Mouse (Mus musculus): ENCODE measurements around the gene Uevld. TPM values are rescaled to one million over a fixed set of nuclear protein-coding genes. Genes with fewer than 3 reads are reported as not detected.

The Uevld gene
- total and polyA plus RNA-seq, 3 experiments: 2.9 to 6.6 (median 4.6) TPM

DNA sequence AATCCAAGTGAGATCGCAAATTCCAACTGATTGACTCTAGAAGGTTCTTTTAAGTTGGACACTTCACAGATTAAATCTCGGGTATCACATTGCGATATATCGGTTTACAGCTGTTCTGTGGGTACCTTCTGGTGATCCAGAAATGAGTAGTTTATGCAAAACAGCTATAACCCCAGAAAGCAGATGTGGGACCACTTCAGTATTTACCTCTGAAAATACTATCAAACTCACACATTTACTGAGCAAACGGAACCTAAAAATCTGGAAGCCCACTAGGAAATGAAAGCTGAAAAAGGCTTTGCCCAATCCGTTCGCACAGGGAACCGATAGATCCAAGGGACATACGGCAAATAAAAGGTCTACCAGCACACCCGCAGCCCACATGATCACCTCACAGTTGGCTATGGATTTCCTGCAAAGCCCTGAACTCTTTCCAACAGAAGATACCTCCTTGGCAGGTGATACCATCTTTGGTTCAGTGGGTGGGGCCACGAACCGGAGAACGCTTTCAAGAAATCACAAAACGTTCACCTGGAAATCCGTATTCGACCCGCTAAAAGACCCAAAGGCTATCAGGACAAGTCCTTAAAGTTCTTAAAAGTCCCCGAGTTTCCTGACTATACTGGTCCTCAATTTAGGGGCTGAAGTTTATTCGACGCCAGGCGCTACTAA lies 48.9 kb upstream of the Uevld start:
- Histone ChIP-seq H3K4me2 (ENCODE audit: insufficient read depth, low read depth, poor library complexity, severe bottlenecking) (peak overlapping the region; percentile 93), H3K4me1 (ENCODE audit: control insufficient read depth in 1 of 2, insufficient read depth in 2 of 2) (peaks cover 2 to 38% of the 10 kb centered on the region in 2 experiments; a peak in 3 of 4 replicates), H3K9ac (ENCODE audit: insufficient read depth, low read depth) (peak overlapping the region; percentile 71), H3K4me3 (replicated peaks in 1 of 3; ENCODE audit: low read depth in 2 of 3, low read length in 2 of 3, poor library complexity in 1 of 3) (peak overlapping the region; percentile 62 to 83 (median 76)), H3K36me3 (replicated peaks in 1 of 2; ENCODE audit: control insufficient read depth in 1 of 2, insufficient read depth in 1 of 2, low read length in 1 of 2) (peaks cover 0 to 16% of the 10 kb centered on the region in 2 experiments), H3K79me2 (replicated peaks; ENCODE audit: control insufficient read depth, extremely low read depth, insufficient read depth, poor library complexity, severe bottlenecking) (peaks cover 45% of the 10 kb centered on the region), H3K27ac (ENCODE audit: insufficient read depth, low read depth) (peak overlapping the region; percentile 52; the same call in 1 of the 2 replicates), H3K27me3 (replicated peaks) (no peaks in the 10 kb centered on the region), H3K9me3 (replicated peaks; ENCODE audit: low read length) (no peaks in the 10 kb centered on the region)
- 0 out of 2 replicates have a peak, but pooled peaks have one; percentile 28 for TF ChIP-seq MAX (IDR thresholded peaks at IDR 0.05; ENCODE audit: low read length)
- TF ChIP-seq MAFK (IDR thresholded peaks at IDR 0.05; ENCODE audit: insufficient replicate concordance, low read length): peak; percentile 80
- TF ChIP-seq NELFE (IDR thresholded peaks at IDR 0.05; ENCODE audit: low read depth, low read length): no peak
- TF ChIP-seq POLR2AphosphoS2 (IDR thresholded peaks at IDR 0.05; ENCODE audit: low read depth, low read length): no peak; the same call in 1 of the 2 replicates
- TF ChIP-seq JUND (conservative IDR thresholded peaks at IDR 0.05; ENCODE audit: low read depth, low read length): peak; percentile 97
- TF ChIP-seq NRF1 (IDR thresholded peaks at IDR 0.05; ENCODE audit: low read depth, low read length): no peak
- TF ChIP-seq JUN (IDR thresholded peaks at IDR 0.05; ENCODE audit: insufficient read depth, low read depth, low read length): peak; percentile 86
- no peak; the same call in 1 of the 2 replicates for TF ChIP-seq RAD21 (IDR thresholded peaks at IDR 0.05; ENCODE audit: low read depth, low read length)
- peak; percentile 83 for TF ChIP-seq TCF12 (IDR thresholded peaks at IDR 0.05; ENCODE audit: low read depth, low read length)
- peak; percentile 71; the same call in 1 of the 2 replicates for TF ChIP-seq BHLHE40 (IDR thresholded peaks at IDR 0.05; ENCODE audit: low read depth, low read length)
- no peak for TF ChIP-seq ZC3H11A (IDR thresholded peaks at IDR 0.05; ENCODE audit: low read depth, low read length)
- peak; percentile 92 for TF ChIP-seq SIN3A (IDR thresholded peaks at IDR 0.05; ENCODE audit: low read length)
- TF ChIP-seq USF1 (IDR thresholded peaks at IDR 0.05; ENCODE audit: low read depth, low read length): no peak
- 0 out of 2 replicates have a peak, but pooled peaks have one; percentile 34 for TF ChIP-seq MYC (IDR thresholded peaks at IDR 0.05; ENCODE audit: low read depth, low read length)
- TF ChIP-seq MEF2A (IDR thresholded peaks at IDR 0.05; ENCODE audit: borderline replicate concordance, low read depth, low read length): peak; percentile 35; the same call in 1 of the 2 replicates
- no peak for TF ChIP-seq ELF1 (IDR thresholded peaks at IDR 0.05; ENCODE audit: low read depth, low read length)
- peak; percentile 81 for TF ChIP-seq ETS1 (conservative IDR thresholded peaks at IDR 0.05; ENCODE audit: low read depth, low read length)
- no peak for TF ChIP-seq MAZ (IDR thresholded peaks at IDR 0.05; ENCODE audit: low read depth, low read length)
- no peak for TF ChIP-seq ZMIZ1 (IDR thresholded peaks at IDR 0.05; ENCODE audit: low read depth, low read length)
- TF ChIP-seq CHD2 (IDR thresholded peaks at IDR 0.05; ENCODE audit: low read length): no peak
- peak; percentile 87 for TF ChIP-seq IRF4 (IDR thresholded peaks at IDR 0.05; ENCODE audit: low read depth, low read length)
- TF ChIP-seq E2F4 (IDR thresholded peaks at IDR 0.05; ENCODE audit: insufficient replicate concordance, low read depth, low read length): no peak
- peak; percentile 16; the same call in 1 of the 2 replicates for TF ChIP-seq CHD1 (IDR thresholded peaks at IDR 0.05; ENCODE audit: low read depth, low read length)
- no peak for TF ChIP-seq CTCF (conservative IDR thresholded peaks at IDR 0.05 in 1 of 2, IDR thresholded peaks at IDR 0.05 in 1 of 2; ENCODE audit: low read depth in 2 of 2, low read length in 2 of 2)
- TF ChIP-seq EP300 (IDR thresholded peaks at IDR 0.05; ENCODE audit: low read length): peak; percentile 93
- peak; percentile 85; the same call in 1 of the 2 replicates for TF ChIP-seq RCOR1 (conservative IDR thresholded peaks at IDR 0.05; ENCODE audit: low read depth, low read length)
- in situ Hi-C loops (cut with MboI; ENCODE audit: low pct_ligation_motif_present, low pct_unique_long_range_greater_than_20kb, low sequenced_read_pairs) (loop anchor here (5.0 kb wide), 1 partner anchor 45 kb away; no protein-coding TSS in a partner anchor), dilution Hi-C loops (cut with MboI; ENCODE audit: extremely low pct_ligation_motif_present, extremely low pct_unique_long_range_greater_than_20kb, low sequenced_read_pairs) (no loop called here)
- peak; percentile 67 for DNase-seq (ENCODE audit: extremely low read depth)
